Mouse (Mus musculus) A20 (cell line): ENCODE data around the gene Surf2.

ENCODE experiments used
- DNase-seq: peaks from one replicate; pipeline ENCODE4 v3.0.0-alpha.2; 2011; ENCODE audit warnings: low read depth, low spot score

The Surf2 gene

DNA sequence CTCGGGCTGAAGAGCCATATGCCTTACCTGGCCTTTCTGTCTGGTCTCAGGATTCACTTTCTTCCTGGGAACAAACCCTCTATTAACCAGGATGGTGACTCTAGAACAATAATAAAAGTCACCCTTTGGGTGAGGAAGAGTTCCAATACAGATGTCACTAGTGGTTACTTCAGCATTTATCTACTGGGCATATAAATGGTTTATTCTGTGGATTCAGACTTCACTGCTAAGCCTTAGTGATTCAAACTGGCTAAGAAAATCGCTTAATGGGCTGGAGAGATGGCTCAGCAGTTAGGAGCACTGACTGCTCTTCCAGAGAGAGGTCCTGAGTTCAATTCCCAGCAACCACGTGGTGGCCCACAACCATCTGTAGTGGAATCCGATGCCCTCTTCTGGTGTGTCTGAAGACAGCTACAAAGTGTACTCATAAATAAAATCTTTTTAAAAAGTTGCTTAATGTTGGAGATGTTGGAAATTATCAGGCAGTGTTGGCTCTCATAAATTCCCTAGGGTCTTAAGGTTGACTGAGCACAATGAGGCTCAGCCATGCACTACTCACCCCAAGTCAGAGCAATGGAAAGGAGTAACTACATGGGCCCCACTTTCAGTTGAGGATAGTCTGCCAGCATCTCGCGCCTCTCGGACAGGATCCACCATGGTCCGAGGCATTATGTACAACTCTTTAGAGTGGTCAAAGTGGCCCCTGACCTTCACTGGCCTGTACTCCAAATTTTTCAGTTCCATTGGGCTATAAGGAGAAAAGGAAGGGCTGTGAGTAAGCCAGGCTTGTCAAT, 1.8 kb upstream of the Surf2 start:
- peak; percentile 39 for DNase-seq

- no peak for DNase-seq
These were observed 571 bp downstream of the Surf2 start for GRCm38 (mm10) chr2:26916738-26917137.

- DNase-seq = no peak
These were observed 3.5 kb downstream of the Surf2 start for GRCm38 (mm10) chr2:26919684-26920083.

DNA sequence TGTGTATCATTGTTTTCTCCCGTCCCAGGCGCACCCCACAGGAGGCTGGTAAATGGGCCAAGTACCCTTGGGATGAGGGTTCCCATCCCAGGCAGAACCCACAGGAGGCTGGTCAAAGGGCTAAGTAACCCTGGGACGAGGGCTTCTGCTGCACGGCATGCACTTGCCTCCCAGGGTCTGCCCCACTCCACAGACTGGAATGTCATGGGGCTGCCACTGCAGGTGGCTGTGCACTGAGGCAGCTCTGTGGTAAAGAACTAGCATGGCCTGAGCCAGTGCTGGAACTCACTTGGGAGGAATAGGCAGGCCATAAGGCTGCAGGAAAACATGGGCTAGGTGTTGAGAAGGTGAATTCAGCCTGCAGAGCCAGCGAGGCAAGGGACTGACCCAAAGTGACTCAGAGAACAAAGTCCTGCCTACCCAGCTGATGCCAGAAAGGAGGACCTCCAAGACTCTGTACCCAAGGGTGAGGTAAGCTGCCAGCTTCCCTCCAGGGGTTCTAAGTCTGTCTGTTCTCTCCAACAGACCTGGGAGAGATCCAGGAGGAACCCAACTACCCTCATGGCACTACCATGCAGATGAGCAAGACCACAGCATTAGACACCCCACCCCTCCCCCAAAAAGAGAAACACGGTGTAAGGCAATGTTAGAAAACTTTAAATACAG, 4.2 kb downstream of the Surf2 start:
- DNase-seq = no peak

- DNase-seq = no peak
These were observed 5.6 kb downstream of the Surf2 start for GRCm38 (mm10) chr2:26921784-26922183.

GRCm38 (mm10) chr2:26927745-26928476, 11.7 kb downstream of the Surf2 start:
- DNase-seq = no peak

DNA sequence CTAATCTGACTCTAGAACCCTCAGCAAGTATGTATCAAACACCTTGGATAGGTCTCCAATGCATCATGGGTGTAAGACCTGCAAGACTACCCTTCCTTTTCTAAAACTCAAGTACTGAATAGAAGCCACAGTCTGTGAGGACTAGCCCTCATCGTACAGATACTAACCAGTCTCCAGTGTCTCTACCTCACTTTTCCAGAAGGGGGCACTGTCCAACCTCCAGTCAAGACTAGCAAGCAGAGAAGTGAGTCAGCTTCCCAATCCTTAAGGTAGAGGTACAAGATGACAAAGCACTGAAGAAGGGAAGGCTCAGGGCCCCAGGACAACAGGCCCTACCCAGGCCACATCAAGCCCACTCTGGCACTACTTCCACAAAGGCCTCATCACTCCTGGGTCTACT, 14.2 kb downstream of the Surf2 start:
- peak; percentile 77 for DNase-seq

DNA sequence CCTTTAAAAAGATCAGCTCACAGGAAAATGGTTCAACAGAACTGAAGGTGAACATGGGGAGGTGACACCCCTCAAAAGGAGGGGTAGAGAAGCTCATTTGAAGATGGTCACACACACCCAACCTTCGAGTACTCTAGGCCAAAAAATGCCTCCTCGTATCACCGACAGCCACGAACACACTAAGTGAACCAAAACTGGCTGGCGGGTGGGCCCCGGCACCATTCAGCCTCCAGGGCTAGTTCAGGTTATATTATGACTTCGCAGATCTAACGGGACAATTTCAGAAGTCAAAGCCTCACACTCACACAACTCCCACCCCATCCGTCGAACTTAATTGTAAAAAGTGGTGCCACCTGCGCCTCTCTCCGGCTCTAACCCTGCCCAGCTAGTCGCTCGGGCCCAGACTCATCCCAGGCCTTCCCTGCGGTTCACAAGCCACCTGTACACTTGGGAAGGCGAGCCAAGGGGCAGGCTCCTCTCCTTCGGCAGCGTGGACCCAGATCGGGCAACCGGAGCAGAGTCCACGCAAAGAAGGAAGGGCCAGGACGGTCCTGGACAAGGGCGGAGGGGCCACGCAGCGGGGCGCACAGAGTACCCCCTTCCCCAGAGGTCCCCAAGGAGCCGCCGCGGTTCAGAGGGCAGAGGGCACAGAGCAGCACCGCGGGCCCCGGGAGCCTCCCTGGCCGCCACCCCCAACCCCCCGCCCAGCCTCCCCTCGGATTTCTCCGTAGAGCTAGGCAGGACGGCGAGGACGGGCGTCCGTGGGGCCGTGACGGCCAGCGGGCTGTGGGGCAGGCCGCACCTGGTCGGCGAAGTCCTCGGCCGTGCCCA, 16.5 kb downstream of the Surf2 start:
- peak; percentile 64 for DNase-seq

DNA sequence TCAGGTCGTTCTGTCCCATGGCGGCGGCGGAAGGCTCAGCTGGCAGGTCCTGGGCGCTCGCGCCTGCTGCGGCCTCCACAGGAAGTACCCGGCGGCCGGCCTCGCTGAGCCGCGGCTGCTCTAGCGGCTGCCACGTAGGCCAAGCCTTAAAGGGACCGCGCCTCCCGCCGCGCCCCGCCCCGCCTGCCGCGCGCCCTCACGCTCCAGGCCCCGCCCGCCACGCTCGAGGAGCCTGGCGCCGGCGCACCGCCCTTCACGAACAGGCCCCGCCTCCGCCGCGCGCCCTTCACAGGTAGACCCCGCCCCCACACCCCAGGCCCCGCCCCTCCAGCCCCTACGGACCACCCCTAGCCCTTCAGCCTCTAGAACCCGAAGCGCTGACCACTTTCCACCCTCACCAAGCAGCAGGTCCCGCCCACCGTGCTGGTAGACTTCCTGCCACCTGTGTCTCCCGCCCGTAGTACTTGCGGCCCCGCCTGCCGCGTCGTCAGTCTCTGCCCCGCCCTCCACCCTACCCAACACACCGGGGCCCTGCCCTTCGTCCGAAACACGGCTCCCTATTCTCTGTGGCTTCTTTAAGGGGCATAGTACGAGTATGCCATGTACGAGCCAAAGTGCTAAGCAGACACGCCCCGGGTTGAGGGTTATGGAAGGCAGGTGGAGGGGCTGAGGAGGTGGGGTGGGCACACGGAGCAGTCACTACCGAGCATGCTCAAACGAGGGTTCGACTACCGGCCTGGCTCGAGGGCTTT, 17.3 kb downstream of the Surf2 start, which contains the start of the genes Surf4 and Stkld1:
Gene Surf4 (minus strand): TSS at position 625 of the 752 bp plus-strand sequence.
Gene Stkld1 (plus strand): TSS at position 744 of the 752 bp plus-strand sequence.
- DNase-seq = peak; percentile 97

- no peak for DNase-seq
These were observed 19.1 kb downstream of the Surf2 start for GRCm38 (mm10) chr2:26935286-26935685.

DNA sequence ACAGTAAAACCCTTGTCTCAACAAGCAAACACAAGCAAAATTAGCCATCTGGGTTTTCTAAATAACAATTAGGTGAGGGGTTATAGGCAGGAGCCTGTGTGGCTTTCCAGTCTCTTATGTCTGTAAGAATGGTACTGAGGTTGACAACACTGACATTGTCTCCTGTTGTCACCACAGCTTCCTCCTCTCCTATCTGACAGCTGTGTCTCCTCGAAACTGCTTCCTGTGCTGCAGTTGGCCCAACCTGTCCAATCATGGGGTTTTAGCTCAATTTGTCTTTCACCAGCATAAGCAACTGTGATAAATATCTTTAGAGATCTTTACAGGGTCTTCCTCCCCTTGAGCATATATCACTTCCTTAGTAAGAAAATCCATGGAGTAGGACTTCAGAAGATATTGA, 20.3 kb downstream of the Surf2 start:
- DNase-seq = no peak

- peak; percentile 49 for DNase-seq
These were observed 25.4 kb downstream of the Surf2 start for GRCm38 (mm10) chr2:26941539-26941938.

DNA sequence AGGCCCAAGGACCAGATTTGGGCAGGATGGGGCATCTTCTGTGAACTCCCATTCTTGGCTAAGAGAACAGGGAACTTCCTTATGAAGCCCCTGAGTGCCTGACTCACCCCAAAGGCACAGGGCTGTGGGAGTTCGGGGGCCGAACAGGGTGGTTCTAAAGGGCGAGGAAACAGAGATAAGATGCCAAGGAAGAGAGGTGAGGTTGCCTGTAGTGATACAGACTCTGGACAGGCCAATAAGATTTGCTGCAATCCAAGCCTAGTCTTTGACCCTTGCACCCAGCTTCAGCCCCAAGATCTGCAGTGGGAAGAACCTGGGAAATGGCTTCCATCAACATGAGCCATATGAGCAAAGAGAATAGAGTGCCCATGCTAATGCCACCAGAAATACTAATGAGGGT, 27.1 kb downstream of the Surf2 start:
- no peak for DNase-seq

DNA sequence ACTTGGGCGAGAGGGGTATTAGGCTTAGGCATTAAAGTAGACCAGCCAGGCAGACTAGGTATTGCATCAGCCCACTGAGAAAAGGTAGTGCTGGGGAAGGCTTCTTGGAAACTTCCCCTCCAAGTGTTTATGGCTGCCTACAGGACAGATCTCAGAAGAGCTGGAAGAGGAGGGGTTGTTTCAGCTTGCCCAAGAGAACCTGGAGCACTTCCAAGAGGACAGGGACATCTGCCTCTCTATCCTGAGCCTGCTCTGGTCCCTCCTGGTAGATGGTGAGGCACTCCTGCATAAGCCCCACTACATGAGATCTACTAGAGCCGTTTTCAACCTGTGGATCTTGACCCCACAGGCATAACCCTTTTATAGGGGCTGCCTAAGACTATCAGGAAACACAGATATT, 34.2 kb downstream of the Surf2 start:
- DNase-seq = no peak

DNA sequence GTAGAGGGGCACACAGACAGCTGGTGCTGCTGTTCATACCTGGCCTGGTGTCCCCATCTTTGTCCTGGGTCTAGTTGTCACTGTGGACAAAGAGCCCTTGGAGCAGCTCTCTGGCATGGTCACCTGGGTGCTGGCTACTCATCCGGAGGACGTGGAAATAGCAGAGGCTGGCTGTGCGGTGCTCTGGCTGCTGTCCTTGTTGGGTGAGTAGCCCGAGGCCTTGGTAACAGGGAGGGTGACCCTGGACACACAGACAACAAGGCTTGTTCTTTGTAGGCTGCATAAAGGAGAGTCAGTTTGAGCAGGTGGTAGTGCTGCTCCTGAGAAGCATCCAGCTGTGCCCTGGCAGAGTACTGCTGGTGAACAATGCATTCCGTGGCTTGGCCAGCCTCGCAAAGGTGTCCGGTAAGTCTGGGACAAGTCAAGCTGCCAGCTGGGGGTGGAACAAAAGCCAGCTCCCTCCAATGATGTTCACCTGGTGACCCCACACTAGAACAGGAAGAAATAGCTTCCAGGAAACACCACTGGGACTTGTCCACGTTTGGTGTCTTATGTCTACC, 35.3 kb downstream of the Surf2 start:
- no peak for DNase-seq

GRCm38 (mm10) chr2:26952193-26952592, 36.0 kb downstream of the Surf2 start:
- DNase-seq = no peak

GRCm38 (mm10) chr2:26952866-26953265, 36.7 kb downstream of the Surf2 start:
- DNase-seq = no peak

- DNase-seq = no peak
These were observed 38.7 kb downstream of the Surf2 start for GRCm38 (mm10) chr2:26954735-26955395.

- DNase-seq = no peak
These were observed 40.8 kb downstream of the Surf2 start for GRCm38 (mm10) chr2:26956811-26957487.
